Mouse (Mus musculus): ENCODE results near the gene Tmem104.

The Tmem104 gene

GRCm38 (mm10) chr11:115231168-115231915 lies 44.1 kb downstream of the Tmem104 start:
- DNase-seq (ENCODE audit: low spot score), result no peak

GRCm38 (mm10) chr11:115231924-115232323 lies 44.6 kb downstream of the Tmem104 start:
- DNase-seq (ENCODE audit: low spot score), result no peak

- DNase-seq (ENCODE audit: low spot score), result no peak
Observed at GRCm38 (mm10) chr11:115232889-115233288, 45.6 kb downstream of the Tmem104 start.

- DNase-seq (ENCODE audit: low spot score), result no peak
Observed at GRCm38 (mm10) chr11:115233526-115234290, 46.4 kb downstream of the Tmem104 start.

DNA sequence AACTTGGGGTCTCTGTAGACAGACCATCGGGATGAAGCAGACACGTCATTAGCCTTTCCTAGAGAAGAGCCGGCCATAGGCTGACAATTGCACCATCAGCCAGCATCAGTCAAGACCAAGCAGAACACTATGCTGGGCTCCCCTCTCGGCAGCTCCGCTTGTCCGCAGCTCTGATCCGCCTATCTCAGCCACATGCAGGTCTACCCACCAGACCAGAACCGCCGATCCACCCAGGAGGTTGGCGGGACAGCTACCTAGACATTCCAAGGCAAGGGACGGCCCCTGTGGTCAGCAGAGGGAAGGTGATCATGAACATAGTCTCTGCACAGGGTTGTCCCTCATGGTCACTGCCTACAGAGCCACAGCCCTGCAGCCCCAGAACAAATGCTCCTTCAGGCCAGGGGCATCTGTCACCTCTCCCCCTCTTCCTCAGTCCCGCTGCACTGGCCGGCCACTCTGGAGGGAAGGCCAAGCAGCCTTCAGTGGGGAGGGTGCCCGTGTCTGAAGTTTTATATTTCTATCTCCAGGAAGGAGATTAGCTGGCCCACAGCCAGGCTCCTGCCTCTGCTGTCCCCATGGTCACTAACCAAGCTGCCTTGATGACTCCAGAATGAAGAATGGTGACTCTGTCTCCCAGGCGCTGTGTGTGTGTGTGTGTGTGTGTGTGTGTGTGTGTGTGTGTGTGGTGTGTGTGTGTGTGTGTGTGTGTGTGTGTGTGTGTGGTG lies 47.2 kb downstream of the Tmem104 start:
- DNase-seq (ENCODE audit: low spot score), result no peak

DNA sequence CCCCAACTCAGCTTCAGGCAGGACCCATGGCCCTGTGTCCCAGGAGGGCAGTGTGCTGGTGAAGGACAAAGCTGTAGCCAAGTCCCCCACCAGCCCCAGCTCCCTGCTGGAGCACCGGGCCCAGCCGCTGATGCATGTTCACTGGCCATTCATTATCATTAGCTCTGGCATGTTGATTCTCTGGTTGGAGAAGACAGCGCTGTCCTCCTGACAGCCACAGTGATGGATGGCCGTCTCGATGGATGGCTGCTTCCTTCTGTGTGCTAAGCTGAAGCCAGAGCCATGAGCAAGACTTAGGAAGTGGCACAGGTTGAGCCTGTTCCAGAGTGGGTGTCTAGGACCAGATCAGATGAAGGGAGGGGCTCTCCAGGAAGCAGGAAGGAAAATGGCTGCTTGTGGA lies 49.3 kb downstream of the Tmem104 start:
- no peak for DNase-seq (ENCODE audit: low spot score)

- no peak for DNase-seq (ENCODE audit: low spot score)
Observed at GRCm38 (mm10) chr11:115241402-115241801, 54.1 kb downstream of the Tmem104 start.

DNA sequence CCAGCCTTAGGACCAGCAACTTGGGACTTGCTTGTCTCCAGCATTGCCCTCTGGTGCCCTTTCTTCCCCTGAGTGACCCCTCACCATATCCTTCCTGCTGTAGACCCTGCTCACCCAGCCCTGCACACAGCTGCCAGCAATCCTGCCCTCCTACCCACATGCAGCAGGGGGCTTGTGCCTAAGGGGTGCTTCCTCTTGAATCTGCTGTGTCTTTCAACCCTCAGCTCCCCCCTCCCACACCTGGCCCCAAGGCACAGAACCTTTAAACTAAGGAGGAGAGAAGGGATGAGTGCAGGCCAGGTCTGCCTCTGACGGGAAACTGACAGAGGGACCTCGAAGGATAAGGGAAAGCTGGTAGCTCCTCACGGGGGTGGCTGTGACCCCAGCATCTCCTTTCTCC lies 55.5 kb downstream of the Tmem104 start:
- DNase-seq (ENCODE audit: low spot score), result no peak

GRCm38 (mm10) chr11:115243783-115244182 lies 56.5 kb downstream of the Tmem104 start:
- DNase-seq (ENCODE audit: low spot score), result no peak

DNA sequence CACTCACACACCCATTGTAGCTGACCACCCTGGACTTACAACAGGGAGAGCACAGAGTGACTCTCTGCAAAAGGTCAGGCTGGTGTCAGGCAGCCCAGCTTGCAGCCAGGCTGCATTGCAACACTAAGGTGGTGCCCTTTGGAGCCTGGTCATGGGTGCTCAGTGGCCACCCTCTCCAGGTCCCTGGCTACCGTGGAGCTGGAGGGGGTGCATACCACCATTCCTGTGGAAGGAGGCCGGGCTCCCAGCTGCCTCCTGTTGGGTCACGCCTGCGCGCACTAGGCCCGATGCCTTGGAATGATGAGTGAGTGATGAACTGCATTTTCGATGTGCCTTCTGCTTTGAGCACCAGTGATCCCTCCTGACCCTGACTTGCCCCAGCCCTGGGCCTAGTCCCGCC lies 57.6 kb downstream of the Tmem104 start:
- DNase-seq (ENCODE audit: low spot score), result no peak

- no peak for DNase-seq (ENCODE audit: low spot score)
Observed at GRCm38 (mm10) chr11:115246386-115246785, 59.1 kb downstream of the Tmem104 start.

DNA sequence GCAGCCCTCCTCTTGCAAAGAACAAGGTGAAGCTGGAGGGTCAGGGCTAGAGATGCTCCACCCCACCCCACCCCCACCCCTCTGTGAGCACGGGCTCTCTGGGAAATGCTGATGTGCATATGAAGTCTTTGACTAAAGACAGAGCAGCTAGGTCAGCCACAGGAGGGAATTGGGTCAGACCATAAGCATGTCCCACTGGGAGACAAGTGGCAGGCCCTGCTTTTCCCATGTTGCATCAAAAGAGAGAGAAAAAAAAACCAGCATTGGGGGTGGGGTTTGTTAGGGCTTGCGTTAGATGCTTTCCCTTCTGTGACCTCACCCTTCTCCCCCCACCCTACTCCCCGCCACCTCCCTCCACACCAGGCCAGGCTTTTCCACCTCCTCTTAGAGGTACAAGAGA lies 60.0 kb downstream of the Tmem104 start:
- no peak for DNase-seq (ENCODE audit: low spot score)

DNA sequence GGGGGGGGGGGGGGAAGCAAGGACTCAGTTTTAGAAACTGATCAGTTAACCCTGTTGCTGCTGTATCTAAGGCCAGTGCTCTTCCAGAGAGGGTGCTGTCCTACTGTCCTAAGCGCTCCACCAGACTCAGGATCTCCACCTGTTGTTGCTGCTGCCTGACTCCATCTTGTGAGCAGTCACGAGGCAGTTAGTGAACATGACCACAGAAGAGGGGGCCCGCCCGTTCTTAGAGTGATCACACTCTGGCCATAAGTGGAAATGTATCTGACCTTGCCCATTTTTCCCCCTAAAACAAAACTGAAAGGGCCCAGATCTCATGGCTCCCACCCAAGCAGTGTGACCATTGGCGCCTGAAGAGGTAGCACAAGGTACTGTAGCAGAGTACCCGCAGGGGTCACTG lies 60.7 kb downstream of the Tmem104 start:
- DNase-seq (ENCODE audit: low spot score), result no peak

DNA sequence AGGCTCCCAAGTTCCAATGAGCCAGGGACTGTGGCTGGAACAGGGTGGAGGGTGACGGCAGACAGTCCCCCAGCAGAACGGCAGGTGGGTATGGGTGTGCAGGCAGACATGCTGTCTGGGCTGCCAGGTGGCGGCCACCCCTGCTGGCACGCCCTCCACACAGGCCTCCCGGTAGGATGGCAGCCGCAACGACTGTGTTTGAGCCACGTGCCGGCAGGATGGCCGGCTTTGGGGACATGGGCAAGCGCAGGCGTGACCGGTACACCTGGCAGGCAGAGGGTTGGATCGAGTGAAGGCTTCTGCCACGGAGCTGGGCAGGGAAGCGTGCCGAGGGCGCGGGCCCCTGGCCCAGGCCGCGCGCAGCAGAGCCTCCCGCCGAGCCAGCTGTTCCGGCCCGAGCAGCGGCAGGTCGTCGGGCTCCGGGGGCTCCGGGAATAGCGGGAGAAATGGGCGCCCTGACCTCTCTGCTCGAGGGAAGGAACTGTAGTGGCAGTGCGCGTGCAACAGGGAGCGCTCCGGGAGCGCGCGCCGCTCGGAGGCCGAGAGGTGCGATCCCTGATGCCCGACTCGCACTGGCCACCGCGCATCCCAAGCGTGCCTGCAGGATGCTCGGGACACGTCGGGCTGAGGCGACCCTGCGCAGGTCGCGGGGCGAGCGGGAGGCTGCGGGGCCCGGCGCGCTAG lies 62.6 kb downstream of the Tmem104 start:
- no peak for DNase-seq (ENCODE audit: low spot score)

GRCm38 (mm10) chr11:115250405-115251090 lies 63.3 kb downstream of the Tmem104 start:
- DNase-seq (ENCODE audit: low spot score), result no peak

DNA sequence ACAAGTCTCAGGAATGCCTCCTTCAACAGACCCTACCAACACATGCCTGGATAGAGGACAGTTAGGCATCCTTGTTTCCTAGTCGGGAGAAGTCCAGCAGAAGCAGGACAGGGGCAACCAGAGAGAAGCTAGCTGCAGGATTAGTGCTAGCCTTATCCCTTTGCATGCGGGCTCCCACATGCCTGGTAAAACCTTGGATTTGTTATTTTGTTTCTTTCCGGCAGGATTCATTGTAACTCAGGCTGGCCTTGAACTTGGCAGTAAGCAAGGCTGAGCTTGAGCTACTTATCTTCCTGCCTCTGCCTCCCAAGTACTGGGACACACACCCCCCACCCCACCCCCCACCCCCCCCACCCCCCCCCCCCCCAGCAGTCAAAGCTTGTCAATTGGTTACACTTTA lies 64.0 kb downstream of the Tmem104 start:
- DNase-seq (ENCODE audit: low spot score), result no peak

GRCm38 (mm10) chr11:115257775-115258510 lies 70.7 kb downstream of the Tmem104 start:
- DNase-seq (ENCODE audit: low spot score), result no peak

- no peak for DNase-seq (ENCODE audit: low spot score)
Observed at GRCm38 (mm10) chr11:115259134-115259533, 71.8 kb downstream of the Tmem104 start.

GRCm38 (mm10) chr11:115262954-115263353 lies 75.7 kb downstream of the Tmem104 start:
- no peak for DNase-seq (ENCODE audit: low spot score)

GRCm38 (mm10) chr11:115264136-115264861 lies 77.0 kb downstream of the Tmem104 start:
- no peak for DNase-seq (ENCODE audit: low spot score)
